Mouse (Mus musculus) myocyte (in vitro differentiated cells): ENCODE measurements around the gene Rnls. TPM values are rescaled to one million over a fixed set of nuclear protein-coding genes. Genes with fewer than 3 reads are reported as not detected.

ENCODE experiments used
- H3K27me3 ChIP-seq: one replicate; pipeline ENCODE4 v1.6.1; 2011; ENCODE audit not compliant: control insufficient read depth, insufficient read depth, insufficient read length
- H3K36me3 ChIP-seq: one replicate; pipeline ENCODE4 v1.6.1; 2011; ENCODE audit not compliant: control insufficient read depth, insufficient read depth
- H3K4me2 ChIP-seq: one replicate; pipeline ENCODE4 v1.6.1; 2011; ENCODE audit warnings: low read depth, control low read depth
- H3K4me3 ChIP-seq: one replicate; pipeline ENCODE4 v1.5.1; 2011; ENCODE audit warnings: mild to moderate bottlenecking, control low read depth, moderate library complexity
- H3K79me2 ChIP-seq: one replicate; pipeline ENCODE4 v1.6.1; 2011; ENCODE audit not compliant: control insufficient read depth, insufficient read depth
- H3ac ChIP-seq: one replicate; pipeline ENCODE4 v1.6.1; 2011; ENCODE audit not compliant: control insufficient read depth, insufficient read length
- CEBPB ChIP-seq: IDR thresholded peaks from 2 replicates; pipeline ENCODE4 v1.6.1; 2011; ENCODE audit warnings: mild to moderate bottlenecking, moderate library complexity; ENCODE audit not compliant: poor library complexity, insufficient read depth, severe bottlenecking
- E2F4 ChIP-seq: IDR thresholded peaks from one replicate; pipeline ENCODE4 v1.6.1; 2011; ENCODE audit warnings: mild to moderate bottlenecking, control low read depth, moderate library complexity; ENCODE audit not compliant: insufficient read depth
- MAX ChIP-seq: IDR thresholded peaks from one replicate; pipeline ENCODE4 v1.6.1; 2011; ENCODE audit warnings: low read depth, mild to moderate bottlenecking, control low read depth
- MYOD1 ChIP-seq, 3 experiments: IDR thresholded peaks; one replicate each; pipeline ENCODE4 v1.6.1; 2011; ENCODE audit warnings: control low read depth in 2 of 3, low read depth in 2 of 3, mild to moderate bottlenecking in 2 of 3, moderate library complexity in 1 of 3; ENCODE audit not compliant: insufficient read length in 2 of 3, control insufficient read depth in 1 of 3
- MYOG ChIP-seq, 3 experiments: IDR thresholded peaks; one replicate each; pipeline ENCODE4 v1.6.1; 2011; ENCODE audit warnings: control low read depth in 2 of 3, low read depth in 2 of 3, mild to moderate bottlenecking in 2 of 3; ENCODE audit not compliant: insufficient read length in 2 of 3, control insufficient read depth in 1 of 3, insufficient read depth in 1 of 3
- POLR2A ChIP-seq: IDR thresholded peaks from one replicate; pipeline ENCODE4 v1.6.1; 2011; ENCODE audit warnings: low read depth, mild to moderate bottlenecking, control low read depth, moderate library complexity; ENCODE audit not compliant: insufficient read length
- POLR2AphosphoS2 ChIP-seq: IDR thresholded peaks from one replicate; pipeline ENCODE4 v1.6.1; 2011; ENCODE audit warnings: low read depth, control low read depth; ENCODE audit not compliant: insufficient read length
- REST ChIP-seq: IDR thresholded peaks from one replicate; pipeline ENCODE4 v1.6.1; 2011; ENCODE audit warnings: mild to moderate bottlenecking, control low read depth, moderate library complexity; ENCODE audit not compliant: insufficient read depth, insufficient read length
- SRF ChIP-seq: IDR thresholded peaks from one replicate; pipeline ENCODE4 v1.6.1; 2011; ENCODE audit warnings: low read depth; ENCODE audit not compliant: control insufficient read depth, insufficient read length
- TCF12 ChIP-seq: IDR thresholded peaks from one replicate; pipeline ENCODE4 v1.6.1; 2011; ENCODE audit warnings: mild to moderate bottlenecking, control low read depth; ENCODE audit not compliant: poor library complexity, insufficient read depth, severe bottlenecking
- TCF3 ChIP-seq: IDR thresholded peaks from one replicate; pipeline ENCODE4 v1.6.1; 2011; ENCODE audit warnings: low read depth, control low read depth; ENCODE audit not compliant: insufficient read length
- USF1 ChIP-seq: IDR thresholded peaks from one replicate; pipeline ENCODE4 v1.6.1; 2011; ENCODE audit warnings: low read depth, mild to moderate bottlenecking, control low read depth, moderate library complexity
- polyA plus RNA-seq: library from polyadenylated mRNA; unstranded; fragments of >200 nt; fragmentation: generic; extraction: Trizol; gene quantifications from one replicate; pipeline ENCODE4 v1.2.1, GENCODE M21; 2012; ENCODE audit warnings: missing spikeins

Gene Rnls
- polyA plus RNA-seq, 1 experiment, result 2.0 TPM

DNA sequence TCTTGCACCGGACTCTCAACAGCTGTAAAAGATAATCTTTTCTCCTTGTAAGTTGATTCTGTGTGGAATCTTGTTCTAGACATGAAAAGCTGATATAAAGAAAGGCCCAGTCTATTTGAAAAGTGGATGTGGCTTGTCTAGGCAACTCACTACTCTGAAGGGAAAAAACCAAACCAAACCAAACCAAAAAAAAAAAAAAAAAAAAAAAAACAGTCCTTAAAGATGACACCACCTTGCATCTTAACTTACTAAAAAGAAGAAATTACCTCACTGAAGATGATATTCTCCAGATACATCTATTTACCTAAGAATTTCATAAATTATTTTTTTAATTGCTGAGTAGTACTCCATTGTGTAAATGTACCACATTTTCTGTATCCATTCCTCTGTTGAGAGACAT is 230.2 kb downstream of the Rnls start:
- no peak for TF ChIP-seq POLR2A
- no peak for TF ChIP-seq POLR2AphosphoS2
- no peak for TF ChIP-seq TCF12
- TF ChIP-seq MYOD1 (IDR thresholded peaks at IDR 0.05; ENCODE audit: control insufficient read depth in 1 of 3, insufficient read length in 2 of 3, low read depth in 2 of 3), result no peak
- no peaks in the 10 kb centered on the region for H3K27me3 ChIP-seq
- H3K4me2 ChIP-seq, result no peak overlapping the region
- H3K4me3 ChIP-seq, result no peak overlapping the region
- no peaks in the 10 kb centered on the region for H3K36me3 ChIP-seq
- no peaks in the 10 kb centered on the region for H3K79me2 ChIP-seq
- no peak overlapping the region for H3ac ChIP-seq

DNA sequence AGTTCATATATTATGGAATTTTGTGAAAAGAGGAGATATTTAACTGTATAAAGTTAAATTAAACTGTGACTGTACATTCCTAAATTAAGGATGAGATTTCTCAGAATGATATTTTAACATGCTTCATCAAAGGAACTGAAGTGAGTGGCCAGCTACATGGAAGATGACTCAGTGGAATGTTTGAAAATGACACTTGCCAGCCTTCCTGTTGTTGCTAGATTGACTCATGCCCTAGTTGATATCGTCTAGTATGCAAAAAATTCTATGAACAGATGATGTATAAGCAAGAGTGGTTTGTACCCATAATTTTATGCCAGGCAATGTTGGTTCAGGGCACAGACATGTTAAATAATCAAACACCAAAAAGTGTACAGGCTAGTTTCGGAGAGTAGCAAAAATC is 232.2 kb downstream of the Rnls start:
- Histone ChIP-seq H3K4me3 (no peak overlapping the region), H3ac (no peak overlapping the region), H3K4me2 (no peak overlapping the region), H3K79me2 (no peaks in the 10 kb centered on the region), H3K36me3 (no peaks in the 10 kb centered on the region), H3K27me3 (no peaks in the 10 kb centered on the region)
- TF ChIP-seq POLR2AphosphoS2 (no peak), TCF12 (no peak), SRF (no peak), USF1 (no peak)

DNA sequence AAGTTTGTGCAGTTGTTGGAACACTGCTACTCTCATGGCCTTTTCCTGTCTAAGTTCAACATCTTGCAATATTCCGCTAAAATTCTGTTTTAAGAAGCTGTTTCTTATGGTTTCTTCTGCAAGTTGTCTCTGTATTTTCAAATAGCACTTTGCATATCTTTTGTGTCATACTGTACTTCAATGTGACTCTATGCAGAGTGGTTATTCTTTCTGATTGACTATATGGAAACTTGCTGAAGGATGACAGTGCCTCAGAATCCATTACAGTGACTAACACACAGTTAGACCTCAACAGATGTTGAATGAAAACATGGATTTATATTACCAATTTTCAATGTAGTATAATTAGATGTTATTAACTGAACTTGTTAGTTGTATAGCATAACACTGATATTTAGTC is 232.9 kb downstream of the Rnls start:
- Histone ChIP-seq H3K27me3 (no peaks in the 10 kb centered on the region), H3K36me3 (no peaks in the 10 kb centered on the region), H3K4me2 (no peak overlapping the region), H3K79me2 (no peaks in the 10 kb centered on the region), H3ac (no peak overlapping the region), H3K4me3 (no peak overlapping the region)
- TF ChIP-seq REST, result no peak
- TF ChIP-seq USF1, result no peak
- TF ChIP-seq SRF, result no peak
- no peak for TF ChIP-seq POLR2A
- TF ChIP-seq MYOD1 (IDR thresholded peaks at IDR 0.05; ENCODE audit: control insufficient read depth in 1 of 3, insufficient read length in 2 of 3, low read depth in 2 of 3), result no peak
- TF ChIP-seq MAX, result no peak
- no peak for TF ChIP-seq TCF12
- TF ChIP-seq POLR2AphosphoS2, result no peak

DNA sequence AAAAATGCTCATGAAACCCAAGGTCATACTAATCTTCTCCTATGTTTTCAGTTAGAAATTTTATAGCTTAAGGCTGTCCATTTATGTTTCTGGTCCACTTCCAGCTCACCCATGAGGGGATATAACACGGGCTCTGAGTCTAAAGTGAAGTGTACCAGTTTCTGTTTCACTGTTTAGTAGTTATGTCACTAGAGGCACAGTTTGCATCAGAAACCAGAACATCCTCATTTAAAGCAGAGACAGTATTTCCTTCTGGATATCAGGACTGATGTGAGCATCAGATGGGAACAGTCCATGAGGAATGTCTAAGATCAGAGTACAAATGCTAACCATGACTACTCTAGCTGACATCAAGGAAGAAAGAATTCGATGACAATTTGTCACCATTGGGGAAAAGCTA is 233.9 kb downstream of the Rnls start:
- Histone ChIP-seq H3ac (no peak overlapping the region), H3K79me2 (no peaks in the 10 kb centered on the region), H3K4me3 (no peak overlapping the region), H3K27me3 (no peaks in the 10 kb centered on the region), H3K36me3 (no peaks in the 10 kb centered on the region), H3K4me2 (no peak overlapping the region)
- no peak for TF ChIP-seq E2F4
- TF ChIP-seq CEBPB, result no peak
- TF ChIP-seq POLR2AphosphoS2, result no peak

DNA sequence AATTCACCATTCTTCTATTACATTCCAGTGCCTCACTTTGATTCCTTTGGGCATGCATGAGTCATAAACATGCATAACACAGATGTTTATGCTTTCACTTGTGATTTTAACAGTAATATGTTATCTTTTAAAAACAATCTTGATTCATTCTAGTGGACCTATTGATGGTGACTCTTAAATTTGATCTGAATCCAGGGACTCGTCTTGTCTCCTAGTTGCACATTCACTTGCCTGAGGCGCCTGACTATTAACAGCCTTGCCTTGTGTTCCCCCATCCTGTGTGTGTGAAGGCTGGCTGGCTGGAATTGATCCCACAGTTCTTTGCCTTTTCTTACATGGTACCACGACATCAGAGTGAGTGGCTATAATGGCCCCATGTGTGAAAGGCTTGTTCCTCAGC is 243.7 kb downstream of the Rnls start:
- Histone ChIP-seq H3ac (no peak overlapping the region), H3K27me3 (no peaks in the 10 kb centered on the region), H3K4me2 (no peak overlapping the region), H3K4me3 (no peak overlapping the region), H3K79me2 (no peaks in the 10 kb centered on the region), H3K36me3 (no peaks in the 10 kb centered on the region)
- TF ChIP-seq E2F4 (no peak), SRF (no peak), MYOG (IDR thresholded peaks at IDR 0.05; ENCODE audit: control insufficient read depth in 1 of 3, insufficient read depth in 1 of 3, insufficient read length in 2 of 3, low read depth in 2 of 3) (no peak), POLR2AphosphoS2 (no peak), TCF12 (no peak), MYOD1 (IDR thresholded peaks at IDR 0.05; ENCODE audit: control insufficient read depth in 1 of 3, insufficient read length in 2 of 3, low read depth in 2 of 3) (no peak), CEBPB (no peak), TCF3 (no peak), REST (no peak), USF1 (no peak)

DNA sequence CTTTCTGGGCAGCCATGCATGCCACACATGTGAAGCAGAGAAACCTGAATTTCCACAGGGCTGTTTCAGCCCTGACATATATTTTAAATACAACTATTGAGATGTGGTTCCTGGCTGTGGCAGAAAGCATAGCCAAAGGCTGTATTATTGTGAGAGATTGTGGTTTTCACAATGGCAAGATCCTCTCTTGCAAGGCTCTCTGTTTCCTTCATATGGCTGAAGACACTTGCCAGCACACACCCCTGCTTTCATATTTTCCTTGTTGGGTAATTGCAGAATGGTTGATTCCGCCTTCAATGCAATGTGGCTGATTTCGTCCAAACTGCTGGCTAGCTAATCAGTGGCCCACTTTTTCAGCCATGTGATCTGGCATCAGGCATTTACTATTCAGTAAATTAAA is 248.9 kb downstream of the Rnls start:
- TF ChIP-seq SRF (no peak), E2F4 (no peak), MYOG (IDR thresholded peaks at IDR 0.05; ENCODE audit: control insufficient read depth in 1 of 3, insufficient read depth in 1 of 3, insufficient read length in 2 of 3, low read depth in 2 of 3) (no peak), REST (no peak), TCF12 (no peak), POLR2AphosphoS2 (no peak), CEBPB (no peak), MYOD1 (IDR thresholded peaks at IDR 0.05; ENCODE audit: control insufficient read depth in 1 of 3, insufficient read length in 2 of 3, low read depth in 2 of 3) (no peak), MAX (no peak), TCF3 (no peak), USF1 (no peak), POLR2A (no peak)
- H3K36me3 ChIP-seq, result no peaks in the 10 kb centered on the region
- H3K4me2 ChIP-seq, result no peak overlapping the region
- no peaks in the 10 kb centered on the region for H3K27me3 ChIP-seq
- no peaks in the 10 kb centered on the region for H3K79me2 ChIP-seq
- no peak overlapping the region for H3ac ChIP-seq
- no peak overlapping the region for H3K4me3 ChIP-seq
